Mouse (Mus musculus): Measurements from ENCODE around the gene Phxr2. TPM values are rescaled to one million over a fixed set of nuclear protein-coding genes. Genes with fewer than 3 reads are reported as not detected.

The Phxr2 gene
- not detected in 2 replicates for polyA plus RNA-seq (2021; fragmentation: Nextera tagmentation)
- long read RNA-seq, experiment 1, result 0 reads
- long read RNA-seq, experiment 2, result 0 reads

DNA sequence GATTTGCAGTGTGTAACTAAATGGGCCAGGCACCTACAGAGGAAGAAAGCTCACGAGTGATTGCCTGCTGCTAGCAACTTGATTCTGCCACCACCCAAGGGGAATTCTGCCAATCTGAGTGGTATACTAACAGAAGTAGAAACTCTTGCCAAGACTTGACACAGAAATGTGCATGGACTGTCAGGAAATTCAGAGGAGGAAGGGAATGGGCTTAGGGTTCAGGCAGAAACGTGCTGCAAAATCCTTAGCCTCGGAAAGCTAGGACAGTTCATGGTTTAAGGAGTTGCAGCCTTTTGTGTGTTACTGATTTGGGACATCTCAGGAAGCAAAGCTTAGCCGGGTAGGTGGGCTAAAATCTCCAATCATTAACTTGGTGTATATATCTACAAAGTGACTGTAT lies at the start of gene Phxr2:
Phxr2 (minus strand) TSS at position 101 of the 400 bp plus-strand sequence.

DNA sequence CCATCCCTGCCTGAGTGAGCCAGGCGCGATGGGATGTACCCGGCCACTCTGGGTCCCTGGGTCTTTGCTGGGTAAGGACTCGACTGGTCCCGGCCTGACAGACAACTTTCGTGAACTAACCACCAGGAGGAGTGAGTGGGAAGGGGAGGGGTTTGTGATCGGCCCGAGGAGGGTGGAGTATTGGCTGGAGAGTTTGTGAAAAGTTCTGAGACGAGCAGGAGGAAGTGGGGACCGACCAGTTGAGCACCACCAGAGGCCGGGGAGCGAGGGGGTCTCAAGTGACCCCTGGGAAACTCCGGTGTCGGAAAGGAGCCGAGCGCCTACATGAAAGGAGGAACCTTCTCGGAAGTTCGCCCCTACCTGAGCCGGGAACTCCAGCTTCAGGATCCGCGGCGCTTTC lies 18.2 kb downstream of the Phxr2 start, which contains the start of gene Galnt4:
Galnt4 (plus strand) TSS at position 196 of the 400 bp plus-strand sequence.

DNA sequence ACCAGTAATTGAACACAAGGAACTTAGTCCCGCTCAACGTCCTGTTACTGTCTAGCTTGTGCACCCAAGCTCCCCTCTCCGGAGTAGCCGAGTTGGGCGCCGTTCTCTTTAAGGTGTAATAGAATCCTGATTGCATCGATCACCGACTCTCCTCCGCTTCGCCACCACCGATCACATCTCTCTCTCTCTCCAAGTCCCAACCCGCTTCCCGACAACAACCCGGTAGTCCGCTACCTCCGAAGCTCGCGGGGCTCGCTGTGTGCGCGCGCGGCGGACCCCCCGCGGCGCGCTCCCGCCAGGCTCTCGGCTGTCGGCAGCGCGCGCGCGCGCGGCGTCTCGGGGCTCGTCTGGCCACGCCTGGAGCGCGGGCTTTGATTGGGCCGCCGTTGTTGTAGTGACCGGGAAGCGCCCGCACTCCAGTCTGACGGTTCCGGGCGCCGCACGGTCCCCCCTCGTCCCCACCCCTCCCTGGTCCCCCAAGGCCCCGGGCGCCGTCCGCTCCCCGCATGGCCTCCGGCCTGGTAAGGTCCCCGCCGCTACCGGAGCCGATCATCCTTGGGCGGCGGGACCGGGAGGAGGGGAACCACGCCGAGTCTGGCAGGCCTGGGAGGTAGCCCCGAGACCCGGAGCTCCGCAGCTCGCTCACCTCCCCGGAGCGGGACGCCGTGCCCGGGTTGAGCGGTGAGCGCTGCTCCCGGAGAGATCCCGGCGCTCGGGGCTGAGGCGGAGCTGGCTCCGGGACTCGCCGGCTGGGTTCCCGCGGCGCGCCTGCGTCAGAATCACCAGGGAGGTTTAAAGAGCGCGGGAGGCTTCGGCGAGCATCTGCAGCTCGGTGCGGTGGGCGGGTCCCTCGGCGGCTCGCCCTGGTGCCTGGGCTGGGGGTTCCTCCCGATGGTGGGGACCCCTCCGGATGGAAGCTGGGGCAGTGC lies 19.2 kb downstream of the Phxr2 start, which contains the start of gene Poc1b:
Poc1b (plus strand) TSS at position 334 of the 929 bp plus-strand sequence.

Other genes with a start within 250 kb of the Phxr2 start
- 696 and 795 TPM in 2 replicates for gene Atp2b1, start 211.9 kb downstream of the Phxr2 start, polyA plus RNA-seq (2021; fragmentation: Nextera tagmentation)
- 2.1 and 3.2 TPM in 2 replicates for gene Poc1b, start 19.3 kb downstream of the Phxr2 start, polyA plus RNA-seq (2021; fragmentation: Nextera tagmentation)
- gene Galnt4, start 18.2 kb downstream of the Phxr2 start, polyA plus RNA-seq (2021; fragmentation: Nextera tagmentation), result 0.67 and 1.4 TPM in 2 replicates
- gene Dusp6, start 136.9 kb upstream of the Phxr2 start, polyA plus RNA-seq (2021; fragmentation: Nextera tagmentation), result 39.0 and 40.6 TPM in 2 replicates

All from layer of hippocampus, adult 6 months (tissue).